Mouse (Mus musculus): Measurements from ENCODE around the gene Shisa6.
"Not testable (repeated sequence)": the region's sequence is repeated elsewhere in the genome, so short reads cannot be mapped to it uniquely, and the experiment has no call there.

Gene Shisa6

DNA sequence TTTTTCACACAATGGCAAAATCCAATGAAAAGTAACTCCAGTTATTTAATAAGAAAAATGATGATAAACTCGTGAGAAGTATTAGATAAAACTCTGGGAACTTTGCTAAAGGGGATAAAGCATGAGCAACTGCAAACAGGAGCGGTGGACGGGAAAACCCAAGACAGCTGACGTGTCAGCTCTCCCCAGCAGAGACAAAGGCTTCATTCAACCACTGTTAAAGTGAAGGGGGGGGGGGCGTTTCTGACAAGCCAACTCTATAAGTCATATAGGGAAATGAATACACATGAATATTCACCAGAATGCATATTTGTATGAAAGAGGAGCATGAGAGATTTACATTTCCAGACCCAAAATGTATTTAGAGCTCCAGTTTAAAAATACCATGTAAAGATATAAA is 83.1 kb downstream of the Shisa6 start:
- no peak for DNase-seq

DNA sequence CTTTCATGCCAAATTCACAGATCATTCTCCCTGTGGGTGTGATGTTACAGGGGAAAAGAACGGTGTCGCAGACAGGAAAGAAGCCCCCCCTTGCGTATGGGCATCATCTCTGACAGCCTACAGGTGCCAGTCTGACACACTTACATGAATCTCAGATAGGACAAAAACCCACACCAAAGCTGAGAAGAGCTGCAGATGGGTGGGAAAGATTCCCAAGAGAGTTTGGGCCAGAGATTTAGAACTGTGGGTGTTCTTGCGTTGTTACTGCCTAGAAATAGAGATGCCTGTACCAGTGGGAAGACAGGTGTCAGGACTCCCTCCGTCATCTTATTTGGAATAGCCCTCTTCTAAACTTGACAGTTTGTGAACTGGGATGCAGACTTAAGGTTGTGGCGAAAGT is 99.6 kb downstream of the Shisa6 start:
- no peak for DNase-seq

DNA sequence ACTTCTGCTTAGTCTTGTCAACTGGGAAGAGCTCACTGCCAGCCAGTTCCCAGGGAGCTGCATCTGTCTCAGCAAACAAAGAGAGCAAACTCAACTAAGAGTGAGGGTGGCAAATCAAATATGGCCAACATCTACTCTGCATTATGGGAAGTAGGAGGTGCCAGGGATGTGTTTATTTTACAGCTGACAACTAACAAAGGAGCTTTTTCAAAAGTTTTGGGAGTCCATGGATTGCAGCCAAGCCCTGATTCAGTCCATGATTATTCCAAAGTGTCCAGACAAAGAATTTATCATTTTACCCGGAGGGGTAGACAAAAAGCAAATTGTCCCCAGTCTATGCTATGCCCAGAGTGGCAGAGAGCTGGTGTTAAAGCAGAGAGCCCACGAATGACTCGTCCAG is 107.5 kb downstream of the Shisa6 start:
- DNase-seq: no peak

DNA sequence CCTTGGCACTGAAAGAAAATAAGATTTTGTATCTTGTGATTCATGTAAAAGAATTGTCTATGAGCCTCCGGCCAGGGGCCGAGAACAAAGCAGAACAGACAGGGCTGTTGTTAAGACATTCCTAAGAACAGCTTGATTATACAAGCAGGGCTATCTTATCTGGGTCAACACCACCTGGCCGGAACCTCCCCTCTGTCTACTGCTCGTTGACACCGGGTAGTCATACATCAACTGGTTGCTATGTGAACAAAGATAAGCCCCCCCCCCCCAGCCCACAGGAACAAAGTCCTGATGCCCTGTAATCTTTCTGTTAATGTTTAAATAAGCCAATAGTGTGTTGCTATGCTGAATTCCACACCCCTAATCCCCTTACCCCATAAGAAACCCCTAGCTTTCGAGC is 117.0 kb downstream of the Shisa6 start:
- not testable (repeated sequence) for DNase-seq

DNA sequence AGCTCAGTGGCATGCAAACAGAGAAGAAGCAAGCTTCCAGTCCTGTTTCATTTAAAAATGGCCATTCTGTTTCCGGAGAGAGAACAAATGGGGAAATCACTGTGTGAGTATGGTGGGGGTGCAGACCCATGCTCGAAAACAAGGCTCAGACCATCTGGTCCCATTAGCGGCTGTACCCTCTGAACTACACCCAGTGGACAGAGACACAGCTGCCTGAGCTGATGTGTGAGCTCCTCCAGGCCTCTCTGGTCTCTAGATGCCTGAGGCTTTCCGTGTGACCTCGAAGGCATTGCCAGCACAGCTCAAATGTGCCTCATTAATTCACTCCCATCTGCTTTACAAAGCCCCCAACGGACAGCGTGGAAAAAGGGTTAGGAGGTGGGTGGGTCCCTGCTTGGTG is 125.7 kb downstream of the Shisa6 start:
- DNase-seq: no peak

DNA sequence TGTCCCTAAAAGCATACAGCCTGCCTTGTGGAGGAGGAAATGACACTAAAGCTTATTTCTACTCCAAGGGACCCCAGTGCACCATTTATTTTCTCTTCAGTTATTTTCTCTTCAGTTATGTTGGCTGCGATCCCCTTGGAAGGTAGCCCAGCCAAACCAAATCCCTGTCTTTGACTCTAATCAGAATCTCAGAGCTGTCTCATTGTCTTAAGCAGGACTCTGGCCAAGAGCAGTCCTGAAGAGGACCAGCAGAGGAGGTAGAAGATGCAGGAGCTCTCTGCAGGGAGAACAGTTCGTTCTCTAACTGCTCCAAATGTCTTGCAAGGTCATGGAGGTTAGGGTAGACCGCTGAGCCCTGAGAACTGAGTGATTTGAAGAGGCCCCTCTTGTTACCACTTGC is 138.2 kb downstream of the Shisa6 start:
- no peak for DNase-seq

DNA sequence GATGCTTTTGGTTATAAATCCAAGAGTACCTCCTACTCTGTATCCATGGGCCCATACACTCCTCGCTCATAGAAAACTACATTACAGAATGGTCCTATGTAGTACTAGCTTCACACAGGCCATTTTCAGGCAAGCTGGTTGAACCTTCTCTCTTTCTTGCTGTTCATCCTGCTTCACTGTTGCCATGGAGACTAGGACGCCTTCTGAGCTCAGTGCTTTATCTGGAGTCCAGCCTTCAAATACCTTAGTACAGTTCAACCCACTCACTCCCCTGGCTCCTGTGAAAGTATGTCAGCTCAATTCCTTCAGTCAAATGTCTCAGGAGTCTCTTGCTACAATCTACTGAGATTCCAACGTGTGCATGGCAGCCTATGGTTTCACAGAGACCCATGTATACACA is 154.0 kb downstream of the Shisa6 start:
- no peak for DNase-seq

DNA sequence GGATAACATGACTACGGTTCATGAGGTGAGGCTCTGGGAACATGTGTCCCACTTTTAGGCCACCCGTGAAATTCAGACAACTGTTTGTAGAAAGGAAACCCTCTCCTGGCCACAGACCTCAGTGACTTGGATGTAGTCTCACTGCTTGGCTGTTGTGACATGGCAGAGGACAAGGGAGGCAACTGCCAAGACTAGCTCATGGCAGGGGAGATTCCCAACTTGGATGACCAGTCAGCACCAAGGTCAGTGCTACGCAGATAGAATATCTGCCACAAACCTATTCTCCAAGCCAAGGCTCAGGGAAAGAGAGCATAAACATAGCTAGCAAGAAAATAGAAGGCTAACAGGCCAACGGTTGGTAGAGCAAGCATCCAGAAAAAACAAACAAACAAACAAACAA is 156.0 kb downstream of the Shisa6 start:
- DNase-seq: no peak

DNA sequence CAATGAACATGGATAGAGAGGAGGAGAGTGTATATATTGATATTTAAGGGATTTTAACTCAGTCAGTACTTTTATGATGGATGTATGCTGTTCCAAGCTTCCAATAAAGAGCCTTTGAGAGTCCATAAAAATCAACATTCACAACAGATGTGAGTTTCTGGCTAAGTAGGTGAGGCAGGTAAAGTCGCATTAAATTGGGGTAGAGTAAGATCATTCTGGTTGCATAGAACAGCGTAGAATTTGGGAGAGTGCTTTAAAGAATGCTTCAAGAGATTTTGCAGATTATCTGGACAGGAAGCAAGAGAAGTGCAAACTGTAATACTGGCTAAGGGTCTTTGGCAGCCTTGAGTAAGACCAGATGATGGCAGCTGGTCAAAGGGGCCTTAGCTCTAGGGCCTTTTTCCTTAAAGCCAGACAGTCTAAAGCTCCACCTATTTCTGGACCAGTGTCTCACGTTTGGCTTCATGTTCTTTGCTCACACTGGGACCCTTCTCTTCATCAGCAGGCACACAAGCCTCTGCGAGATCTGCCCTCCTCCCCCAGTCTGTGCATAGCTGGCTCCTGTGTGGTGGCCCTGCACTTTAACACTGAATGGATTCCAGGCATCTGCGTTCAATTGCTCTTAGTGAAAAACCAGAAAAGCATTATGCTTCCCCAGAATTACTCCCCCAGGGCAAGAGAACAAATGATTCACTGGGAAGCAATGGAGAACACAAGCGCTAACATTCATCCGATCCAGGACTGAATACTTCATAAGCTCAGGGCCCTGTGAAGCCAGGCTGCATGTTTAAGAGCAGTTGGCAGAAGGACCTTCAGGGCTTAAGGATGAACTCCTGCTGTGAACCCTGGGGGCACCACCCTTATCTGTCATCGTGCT is 158.7 kb downstream of the Shisa6 start:
- DNase-seq: no peak

DNA sequence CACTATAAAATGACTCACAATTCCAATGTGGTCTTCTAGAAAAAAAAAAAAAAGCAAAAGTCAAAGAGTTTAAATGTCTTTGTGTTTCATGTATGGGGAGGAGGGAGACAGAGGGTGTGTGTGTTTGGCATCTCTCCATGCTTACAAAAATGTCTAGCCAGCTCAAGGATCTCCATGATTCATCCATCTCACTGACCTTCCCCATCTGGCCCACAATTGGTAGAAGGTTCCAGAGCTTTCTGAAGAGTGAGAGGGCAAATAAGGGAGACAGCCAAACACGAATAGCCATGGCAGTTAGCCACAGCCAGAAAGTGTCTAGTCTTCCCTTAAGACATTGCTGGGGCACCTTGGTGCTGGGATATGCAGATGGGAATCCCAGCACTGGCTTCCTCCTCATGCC is 166.0 kb downstream of the Shisa6 start:
- DNase-seq: no peak

DNA sequence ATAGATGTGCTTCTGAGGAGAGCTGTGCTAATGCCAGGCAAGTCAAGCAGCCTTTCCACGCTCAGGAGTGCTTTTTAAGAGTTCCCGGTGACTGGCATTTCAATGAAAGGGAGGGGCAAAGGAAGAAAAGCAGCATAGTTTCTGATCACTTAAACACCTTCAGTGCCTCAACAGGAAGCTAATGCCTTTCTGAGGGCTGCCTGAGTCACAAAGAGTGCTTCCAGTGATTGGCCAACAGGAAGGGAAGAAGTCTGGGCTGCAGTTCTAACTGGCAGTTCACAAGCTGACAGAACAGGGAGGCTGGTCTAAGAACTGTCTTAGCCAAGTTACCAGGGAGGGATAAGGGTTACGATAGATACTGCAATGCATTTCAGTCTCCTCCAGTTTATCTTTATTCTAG is 180.9 kb downstream of the Shisa6 start:
- no peak for DNase-seq

DNA sequence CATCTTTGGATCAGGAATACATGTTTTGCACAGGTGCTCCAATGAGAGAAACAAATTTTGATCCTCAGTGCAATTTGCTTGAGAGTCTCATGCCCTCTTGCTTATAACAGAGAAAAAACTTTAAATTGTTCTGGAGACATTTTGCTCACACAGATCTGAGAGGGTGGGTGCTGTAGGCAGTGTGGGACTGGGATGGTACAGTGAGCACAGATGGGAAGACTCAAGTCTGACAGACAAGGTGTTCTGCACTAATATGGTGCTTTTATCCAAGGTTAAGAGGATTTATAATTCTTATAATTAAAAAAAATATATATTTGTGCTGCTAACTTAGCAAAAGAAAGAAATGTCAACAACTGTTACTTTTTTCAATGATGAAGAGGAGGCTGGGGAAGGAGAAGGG is 189.5 kb downstream of the Shisa6 start:
- DNase-seq: no peak

DNA sequence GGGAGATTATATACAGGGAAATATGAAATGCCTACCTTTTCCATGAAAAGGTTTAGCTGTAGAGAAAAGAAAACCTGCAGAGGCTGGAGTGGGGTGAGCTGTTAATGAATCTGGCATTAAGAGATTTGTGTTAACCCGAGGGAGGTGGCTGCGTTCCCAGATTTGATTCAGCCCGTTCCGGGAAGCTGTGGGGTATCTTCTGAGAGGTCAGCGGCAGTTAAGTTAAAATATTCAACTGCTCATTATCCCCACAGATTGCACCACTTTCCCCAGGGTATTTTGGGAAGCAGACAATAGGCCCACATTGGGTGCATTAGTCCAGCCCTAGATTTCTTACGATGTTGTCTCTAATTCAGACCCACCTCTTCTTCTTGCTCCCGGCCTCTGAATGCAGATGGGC is 213.0 kb downstream of the Shisa6 start:
- DNase-seq: no peak

DNA sequence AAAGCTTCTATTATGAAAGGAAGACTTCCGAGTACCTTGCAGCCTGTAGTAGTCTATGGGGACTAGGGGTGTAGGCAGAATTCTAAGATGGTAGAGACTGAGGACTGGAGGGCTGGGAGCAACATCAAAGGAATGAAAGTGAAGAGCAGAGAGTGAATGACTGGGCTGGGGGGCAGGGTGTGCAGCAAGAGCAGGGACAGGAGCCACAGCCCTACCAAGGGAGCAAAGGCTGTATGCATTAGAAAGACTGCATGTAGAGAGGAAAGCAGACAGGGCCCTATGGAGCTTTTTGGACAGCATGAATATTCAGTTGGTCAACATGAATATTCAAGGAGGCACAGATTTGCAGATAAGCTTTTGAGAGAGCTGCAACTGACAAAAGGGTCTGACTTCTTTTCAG is 221.4 kb downstream of the Shisa6 start:
- DNase-seq: no peak

DNA sequence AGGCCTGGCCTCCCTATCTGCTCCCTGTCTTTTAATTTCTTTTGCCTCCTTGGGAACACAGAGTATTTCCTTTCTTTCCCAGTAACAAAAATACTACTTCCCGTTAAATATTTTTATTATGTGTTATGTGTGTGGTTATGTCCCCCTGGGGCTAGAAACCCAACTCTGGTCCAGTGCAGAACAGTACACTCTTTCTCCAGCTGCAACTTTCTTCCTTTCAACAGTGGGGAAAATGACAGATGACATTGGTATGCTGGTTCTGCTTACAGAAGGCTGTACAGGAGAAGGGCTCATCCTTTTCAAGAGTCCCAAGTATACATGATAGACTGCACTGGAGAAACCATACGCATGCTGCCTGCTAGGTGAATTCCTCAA is 251.1 kb downstream of the Shisa6 start:
- DNase-seq: no peak

DNA sequence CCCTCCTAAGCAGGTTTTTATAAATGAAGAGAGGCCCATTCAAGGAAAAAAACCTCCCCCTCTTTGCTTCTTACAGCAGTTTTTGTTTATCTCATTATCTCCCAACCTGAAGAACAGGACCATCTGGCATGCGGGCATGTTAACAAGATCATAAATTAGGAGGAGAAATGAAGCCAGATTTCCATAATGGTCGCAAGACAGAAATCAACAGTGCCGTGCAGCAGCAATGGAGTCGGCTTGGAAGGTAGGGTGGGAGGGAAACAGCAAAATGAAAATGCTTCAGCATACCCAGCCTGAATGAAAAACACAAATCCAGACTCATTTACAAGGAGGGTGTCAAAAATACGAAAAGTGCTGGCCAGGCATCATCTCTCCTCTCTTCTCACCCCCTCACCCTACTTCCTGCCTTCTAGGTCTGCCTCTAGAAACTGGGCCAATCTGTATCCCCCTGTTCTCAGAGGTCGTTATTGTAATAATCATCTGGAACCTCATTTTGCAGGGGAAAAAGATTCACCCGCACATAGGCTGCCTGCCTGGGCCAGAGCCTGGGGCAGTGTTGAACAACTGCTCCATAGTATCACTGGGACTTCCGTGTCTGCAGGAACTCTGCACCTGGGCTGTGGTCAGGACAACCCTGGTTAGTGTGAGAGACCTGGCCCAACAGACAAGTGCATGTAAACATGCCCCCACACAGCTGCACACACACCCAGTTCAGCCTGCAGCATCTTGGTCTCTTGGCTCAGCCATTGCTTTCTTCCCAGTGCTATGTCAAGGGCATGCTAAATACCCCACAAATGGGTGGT is 251.7 kb downstream of the Shisa6 start:
- no peak for DNase-seq

DNA sequence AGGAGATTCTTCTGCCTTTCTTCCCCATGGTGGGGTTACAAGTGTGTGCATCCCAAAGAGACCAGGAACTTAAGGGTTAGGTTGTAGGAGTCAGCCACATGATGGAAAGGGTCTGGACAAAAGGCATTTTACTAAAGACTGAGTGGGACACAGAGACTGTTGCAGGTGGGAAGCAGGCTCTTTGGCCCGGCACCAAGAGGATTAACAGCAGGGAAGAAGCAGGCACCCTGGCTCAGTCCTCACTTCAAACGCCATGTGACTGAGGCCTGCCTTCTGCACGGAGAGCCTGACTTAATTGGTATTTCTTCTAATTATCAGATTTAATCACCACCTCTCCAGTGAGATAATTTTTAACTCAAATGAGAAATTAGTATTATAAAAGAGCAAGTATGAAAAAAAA is 258.7 kb downstream of the Shisa6 start:
- no peak for DNase-seq

DNA sequence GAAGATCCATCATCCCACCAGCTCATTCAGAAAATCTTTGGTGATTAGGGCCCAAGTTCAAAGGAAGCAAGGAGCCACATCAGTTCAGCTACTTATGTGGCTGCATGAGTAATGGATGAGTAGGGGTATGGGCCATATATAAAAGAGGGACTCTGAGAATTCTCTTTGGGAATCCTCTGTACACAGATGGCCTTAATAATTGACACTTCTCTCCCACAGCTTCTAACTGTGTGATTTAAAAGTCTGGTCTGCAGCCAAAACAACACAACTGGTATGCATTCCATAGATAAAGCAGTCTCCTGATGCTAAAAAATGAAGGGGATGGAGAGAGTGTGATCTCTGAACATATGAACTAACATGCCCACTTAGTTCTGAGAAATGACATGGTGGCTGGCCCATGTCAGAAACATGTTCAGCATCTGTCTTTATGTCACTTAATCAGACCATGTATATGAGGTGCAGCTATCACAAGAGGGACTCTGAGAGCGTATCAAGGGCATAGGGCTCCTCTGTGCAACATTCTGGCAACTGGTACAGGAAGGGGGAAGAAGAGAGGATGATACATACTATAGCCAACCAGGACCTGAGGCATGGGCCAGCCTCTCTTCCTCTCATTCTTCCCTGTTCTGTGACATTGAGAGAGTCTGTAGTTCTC is 260.3 kb downstream of the Shisa6 start:
- no peak for DNase-seq

DNA sequence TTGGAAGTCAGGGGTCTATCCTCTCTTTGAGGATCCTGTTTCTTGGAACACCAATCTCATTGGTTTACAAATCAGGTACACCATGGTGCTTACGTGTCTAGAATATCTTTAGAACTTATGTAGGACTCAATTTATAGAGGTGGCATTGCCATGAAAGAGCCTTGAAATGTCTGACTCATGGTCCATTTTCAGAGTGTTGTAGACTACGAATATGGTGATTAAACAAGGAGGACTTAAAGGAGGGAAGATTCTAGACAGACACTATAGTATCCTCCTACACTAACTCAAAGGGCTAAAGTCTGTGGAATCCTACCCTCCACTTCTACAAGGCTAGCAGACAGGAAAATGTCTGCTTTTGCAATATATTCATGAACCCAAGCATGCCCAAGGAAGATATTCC is 265.6 kb downstream of the Shisa6 start:
- DNase-seq: no peak

DNA sequence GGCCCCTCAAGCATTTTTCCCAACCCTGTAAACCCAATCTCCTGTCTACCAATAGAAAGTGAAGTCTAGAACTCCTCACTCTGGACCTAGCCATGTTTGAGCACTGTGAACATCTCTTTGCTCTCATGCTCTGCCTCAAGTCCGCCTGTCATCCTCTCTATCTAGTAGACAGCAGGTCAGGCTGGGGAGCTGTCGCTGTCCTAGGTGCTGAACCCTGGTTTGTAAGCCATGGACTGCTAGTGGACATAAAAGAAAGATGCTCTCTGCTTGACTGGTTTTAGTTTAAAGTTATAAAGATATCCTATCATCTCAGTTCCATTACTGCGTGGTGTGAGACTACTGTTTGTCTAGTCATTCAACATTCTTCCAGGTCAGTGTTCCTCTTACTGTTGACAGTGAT is 266.9 kb downstream of the Shisa6 start:
- DNase-seq: peak; percentile 61

DNA sequence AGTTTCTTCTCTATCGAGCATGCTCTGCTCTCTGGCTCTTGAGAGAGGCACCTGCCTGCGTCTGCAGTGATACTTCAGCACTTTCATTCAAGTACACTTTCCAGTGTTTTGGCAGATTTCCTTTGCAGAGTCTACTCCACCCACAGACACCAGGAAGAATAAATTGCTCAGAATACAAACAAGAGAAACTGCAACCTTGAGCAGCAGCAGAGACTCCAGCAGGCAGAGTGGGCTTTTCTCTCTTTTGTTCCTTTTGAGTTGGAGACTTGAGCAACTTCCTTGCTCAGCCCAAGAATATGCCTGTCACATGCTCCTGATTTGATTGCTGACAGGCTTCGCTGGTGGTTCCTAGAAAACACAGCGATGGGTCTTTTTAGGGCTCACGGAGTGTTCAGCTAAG is 278.6 kb downstream of the Shisa6 start:
- no peak for DNase-seq

DNA sequence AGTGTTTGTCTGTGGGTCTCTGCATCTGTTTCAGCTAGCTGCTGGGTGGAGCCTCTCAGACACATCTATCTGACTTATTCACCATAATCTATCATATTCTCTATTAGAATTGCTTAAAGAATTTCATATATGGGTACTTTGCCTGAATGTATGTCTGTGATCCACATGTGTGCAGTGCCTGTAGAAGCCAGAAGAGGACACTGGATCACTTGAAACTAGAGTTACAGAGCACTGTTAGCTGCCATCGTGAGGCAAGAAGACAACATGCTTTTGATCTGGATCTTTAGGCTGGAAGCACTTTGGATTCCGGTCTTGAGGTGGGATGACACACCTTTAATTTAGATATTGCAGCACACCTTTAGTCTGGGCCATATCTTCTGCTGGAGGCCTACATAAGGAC is 289.2 kb downstream of the Shisa6 start:
- no peak for DNase-seq

DNA sequence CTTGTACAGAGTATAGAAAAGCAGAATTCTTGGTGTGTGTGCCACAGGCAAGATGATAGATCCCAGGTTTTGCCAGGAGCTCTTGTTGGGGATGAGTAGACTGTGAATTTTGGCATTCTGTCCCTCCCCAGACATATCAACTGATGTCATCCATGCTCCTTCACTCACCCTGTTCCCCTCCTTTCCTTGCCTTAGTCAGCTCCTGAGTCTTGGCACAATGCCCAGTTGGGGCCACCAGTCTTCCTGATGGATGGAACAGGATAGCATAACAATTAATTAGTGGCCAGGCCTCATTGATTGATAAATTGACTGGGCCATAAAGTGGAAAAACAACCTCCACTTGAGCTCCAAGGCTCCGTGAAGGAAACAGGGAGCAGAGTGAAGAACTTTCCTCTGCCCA is 292.9 kb downstream of the Shisa6 start:
- DNase-seq: no peak

DNA sequence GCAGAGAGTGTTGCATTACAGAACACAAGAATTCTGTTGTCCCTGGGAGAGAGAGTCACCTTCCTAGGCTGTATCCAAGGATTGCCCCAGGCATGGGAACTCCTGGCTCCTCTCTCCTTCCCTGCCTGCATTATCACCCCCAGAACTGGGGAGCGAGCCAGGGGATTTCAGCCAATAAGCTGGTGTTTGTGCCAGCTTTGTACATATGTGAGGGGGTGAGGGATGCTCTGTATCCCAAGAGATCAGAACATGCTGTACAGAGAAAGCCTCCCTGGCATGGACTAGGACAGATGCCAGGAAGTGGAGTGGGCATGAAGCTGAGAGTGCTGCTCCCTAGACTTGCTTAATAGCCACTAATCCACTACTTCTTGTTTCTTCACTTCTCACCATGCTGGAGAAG is 303.6 kb downstream of the Shisa6 start:
- DNase-seq: no peak

Measured in liver (tissue).